Mouse (Mus musculus) heart, embryonic 16.5 days (tissue): Measurements from ENCODE around the gene Arfgap3. TPM values are rescaled to one million over a fixed set of nuclear protein-coding genes. Genes with fewer than 3 reads are reported as not detected.

Source experiments
- ATAC-seq: fragments of 200-750 bp; cut with Nextera tagmentation; replicated peaks from 2 replicates; pipeline ENCODE4 v1.8.0; 2017; ENCODE audit warnings: moderate number of reproducible peaks; ENCODE audit not compliant: insufficient read depth, low FRiP score; ENCODE audit errors: extremely low read depth
- H3K27ac ChIP-seq: fragments of 300-500 bp; sonication (generic); 2 replicates; pipeline ENCODE4 v1.5.1; 2014; ENCODE audit warnings: mild to moderate bottlenecking, low read length, control low read depth, moderate library complexity
- H3K27me3 ChIP-seq: fragments of 300-500 bp; sonication (generic); 2 replicates; pipeline ENCODE4 v1.6.1; 2014; ENCODE audit warnings: low read length, mixed read lengths; ENCODE audit not compliant: control insufficient read depth, insufficient read depth
- H3K36me3 ChIP-seq: fragments of 300-500 bp; sonication (generic); 2 replicates; pipeline ENCODE4 v1.6.1; 2014; ENCODE audit not compliant: control insufficient read depth, insufficient read depth
- H3K4me1 ChIP-seq: fragments of 300-500 bp; sonication (generic); 2 replicates; pipeline ENCODE4 v1.6.1; 2014; ENCODE audit warnings: low read length, mixed read lengths; ENCODE audit not compliant: control insufficient read depth, insufficient read depth
- H3K4me2 ChIP-seq: fragments of 300-500 bp; sonication (generic); 2 replicates; pipeline ENCODE4 v1.6.1; 2014; ENCODE audit warnings: low read depth, mild to moderate bottlenecking, control low read depth, low read length
- H3K4me3 ChIP-seq: fragments of 300-500 bp; sonication (generic); 2 replicates; pipeline ENCODE4 v1.5.1; 2014; ENCODE audit warnings: mild to moderate bottlenecking, control low read depth, low read length
- H3K9ac ChIP-seq: fragments of 300-500 bp; sonication (generic); 2 replicates; pipeline ENCODE4 v1.6.1; 2014; ENCODE audit warnings: low read length, control low read depth
- H3K9me3 ChIP-seq: fragments of 300-500 bp; sonication (generic); replicated peaks from 2 replicates; pipeline ENCODE4 v1.6.1; 2016; ENCODE audit warnings: low read length; ENCODE audit not compliant: control insufficient read depth
- WGBS: fragments of 180-500 bp; shearing (Covaris S2); extraction: QIAGEN DNeasy Blood & Tissue Kit; methylation state at CpG from one replicate; pipeline ENCODE4 v1.1.7; 2014; 5-methylcytosine and 5-hydroxymethylcytosine counted together
- polyA plus RNA-seq: library from polyadenylated mRNA; unstranded; fragments of >200 nt; fragmentation: Nextera tagmentation; extraction: Ambion mirVana; gene quantifications from 2 replicates; pipeline ENCODE4 v1.2.1, GENCODE M21; 2015

Gene Arfgap3
- 42.0 and 44.6 TPM in 2 replicates for polyA plus RNA-seq

- ATAC-seq: peak; percentile 94
- peak within 1 kb of the TSS; percentile 80 for H3K4me2 ChIP-seq
- H3K27ac ChIP-seq: peak within 1 kb of the TSS; percentile 48
- WGBS: under 1% methylated on average over 60 of the region's 60 CpGs
- peak within 1 kb of the TSS; percentile 72 for H3K4me3 ChIP-seq
- no peaks in the 10 kb centered on the region for H3K9me3 ChIP-seq
- H3K36me3 ChIP-seq: no peaks in the 10 kb centered on the region; the same call in 1 of the 2 replicates
- H3K4me1 ChIP-seq: peaks cover 15% of the 10 kb centered on the region
- H3K9ac ChIP-seq: peak within 1 kb of the TSS; percentile 93
- H3K27me3 ChIP-seq: no peaks in the 10 kb centered on the region
Measured at GRCm38 (mm10) chr15:83349954-83350711, at the start of gene Arfgap3. TSS of gene Arfgap3 (minus strand) at chr15:83350247.

GRCm38 (mm10) chr15:83392722-83393121, 42.7 kb upstream of the Arfgap3 start:
- H3K4me2 ChIP-seq: no peak overlapping the region
- H3K36me3 ChIP-seq: peaks cover 13% of the 10 kb centered on the region
- H3K27ac ChIP-seq: no peak overlapping the region
- H3K27me3 ChIP-seq: no peaks in the 10 kb centered on the region
- H3K9me3 ChIP-seq: no peaks in the 10 kb centered on the region
- WGBS: 82% methylated on average over 2 of the region's 2 CpGs
- no peak overlapping the region for H3K9ac ChIP-seq
- no peak overlapping the region for H3K4me3 ChIP-seq
- ATAC-seq: no peak
- H3K4me1 ChIP-seq: no peaks in the 10 kb centered on the region

GRCm38 (mm10) chr15:83387911-83388310, 37.9 kb upstream of the Arfgap3 start:
- no peak for ATAC-seq
- Histone ChIP-seq H3K27ac (no peak overlapping the region), H3K9ac (no peak overlapping the region), H3K36me3 (peaks cover 36% of the 10 kb centered on the region), H3K4me3 (no peak overlapping the region), H3K9me3 (no peaks in the 10 kb centered on the region), H3K27me3 (no peaks in the 10 kb centered on the region), H3K4me1 (peaks cover 2% of the 10 kb centered on the region; the same call in 1 of the 2 replicates), H3K4me2 (no peak overlapping the region)
- WGBS: 63% methylated on average over 2 of the region's 2 CpGs

- peak; percentile 61 for ATAC-seq
- Histone ChIP-seq H3K27ac (peak overlapping the region; percentile 36), H3K27me3 (no peaks in the 10 kb centered on the region), H3K36me3 (peaks cover 52% of the 10 kb centered on the region), H3K4me3 (no peak overlapping the region), H3K9me3 (no peaks in the 10 kb centered on the region), H3K4me1 (peaks cover 2% of the 10 kb centered on the region; the same call in 1 of the 2 replicates), H3K9ac (no peak overlapping the region), H3K4me2 (no peak overlapping the region)
- WGBS: 73% methylated on average over 2 of the region's 2 CpGs
Measured at GRCm38 (mm10) chr15:83383633-83384032, 33.6 kb upstream of the Arfgap3 start.

- H3K9me3 ChIP-seq: no peaks in the 10 kb centered on the region
- no peak overlapping the region for H3K9ac ChIP-seq
- H3K27me3 ChIP-seq: no peaks in the 10 kb centered on the region
- peaks cover 52% of the 10 kb centered on the region for H3K36me3 ChIP-seq
- no peak overlapping the region for H3K4me3 ChIP-seq
- H3K4me2 ChIP-seq: no peak overlapping the region
- WGBS: 62% methylated on average over 5 of the region's 5 CpGs
- no peak overlapping the region; the same call in 1 of the 2 replicates for H3K27ac ChIP-seq
- 0 out of 2 replicates have a peak, but pooled peaks have one; percentile 52 for ATAC-seq
- H3K4me1 ChIP-seq: peaks cover 2% of the 10 kb centered on the region; the same call in 1 of the 2 replicates
Measured at GRCm38 (mm10) chr15:83383136-83383535, 33.1 kb upstream of the Arfgap3 start.

GRCm38 (mm10) chr15:83382467-83382866, 32.4 kb upstream of the Arfgap3 start:
- H3K27ac ChIP-seq: no peak overlapping the region
- H3K4me1 ChIP-seq: peaks cover 2% of the 10 kb centered on the region; the same call in 1 of the 2 replicates
- 92% methylated on average over 4 of the region's 4 CpGs for WGBS
- ATAC-seq: no peak
- H3K9ac ChIP-seq: no peak overlapping the region
- H3K9me3 ChIP-seq: no peaks in the 10 kb centered on the region
- peaks cover 48% of the 10 kb centered on the region for H3K36me3 ChIP-seq
- no peaks in the 10 kb centered on the region for H3K27me3 ChIP-seq
- H3K4me2 ChIP-seq: no peak overlapping the region
- no peak overlapping the region for H3K4me3 ChIP-seq

- no peak for ATAC-seq
- no peaks in the 10 kb centered on the region for H3K9me3 ChIP-seq
- H3K4me2 ChIP-seq: no peak overlapping the region
- H3K4me1 ChIP-seq: 0 out of 2 replicates have a peak, but pooled peaks cover 6% of the 10 kb centered on the region
- H3K9ac ChIP-seq: no peak overlapping the region
- H3K4me3 ChIP-seq: no peak overlapping the region
- H3K27ac ChIP-seq: no peak overlapping the region
- WGBS: 57% methylated on average over 4 of the region's 4 CpGs
- H3K36me3 ChIP-seq: peaks cover 24% of the 10 kb centered on the region
- no peaks in the 10 kb centered on the region for H3K27me3 ChIP-seq
Measured at GRCm38 (mm10) chr15:83377153-83377552, 27.1 kb upstream of the Arfgap3 start.

GRCm38 (mm10) chr15:83375136-83375535, 25.1 kb upstream of the Arfgap3 start:
- Histone ChIP-seq H3K4me3 (no peak overlapping the region), H3K27ac (no peak overlapping the region), H3K36me3 (peaks cover 19% of the 10 kb centered on the region), H3K9ac (no peak overlapping the region), H3K4me2 (no peak overlapping the region), H3K27me3 (no peaks in the 10 kb centered on the region), H3K9me3 (no peaks in the 10 kb centered on the region), H3K4me1 (0 out of 2 replicates have a peak, but pooled peaks cover 6% of the 10 kb centered on the region)
- ATAC-seq: no peak; the same call in 1 of the 2 replicates
- 49% methylated on average over 4 of the region's 4 CpGs for WGBS

- 0 out of 2 replicates have a peak, but pooled peaks cover 6% of the 10 kb centered on the region for H3K4me1 ChIP-seq
- H3K4me3 ChIP-seq: no peak overlapping the region
- H3K9me3 ChIP-seq: no peaks in the 10 kb centered on the region
- no peak overlapping the region for H3K27ac ChIP-seq
- no peak overlapping the region for H3K9ac ChIP-seq
- peaks cover 15% of the 10 kb centered on the region for H3K36me3 ChIP-seq
- ATAC-seq: no peak
- H3K4me2 ChIP-seq: no peak overlapping the region
- H3K27me3 ChIP-seq: no peaks in the 10 kb centered on the region
Measured at GRCm38 (mm10) chr15:83374076-83374475, 24.0 kb upstream of the Arfgap3 start.
